Mouse (Mus musculus): ENCODE results near the gene Agtpbp1.

- TF ChIP-seq POLR2A (IDR thresholded peaks at IDR 0.05; ENCODE audit: control insufficient read depth in 1 of 2, insufficient read depth in 1 of 2, low read depth in 1 of 2, low read length in 2 of 2, poor library complexity in 1 of 2) (no peak), NELFE (IDR thresholded peaks at IDR 0.05; ENCODE audit: low read depth, low read length) (no peak), SIN3A (IDR thresholded peaks at IDR 0.05; ENCODE audit: low read length) (no peak), TAL1 (IDR thresholded peaks at IDR 0.05; ENCODE audit: low read length) (no peak), CTCF (IDR thresholded peaks at IDR 0.05 in 2 of 3, conservative IDR thresholded peaks at IDR 0.05 in 1 of 3; ENCODE audit: control insufficient read depth in 1 of 3, insufficient read depth in 1 of 3, low read depth in 2 of 3, low read length in 3 of 3, poor library complexity in 1 of 3, severe bottlenecking in 1 of 3) (no peak), EP300 (IDR thresholded peaks at IDR 0.05; ENCODE audit: low read depth in 1 of 2, low read length in 2 of 2) (no peak), KAT2A (conservative IDR thresholded peaks at IDR 0.05; ENCODE audit: low read depth, low read length) (no peak), CHD2 (IDR thresholded peaks at IDR 0.05; ENCODE audit: low read length) (no peak), MXI1 (IDR thresholded peaks at IDR 0.05; ENCODE audit: low read depth, low read length) (no peak), HCFC1 (IDR thresholded peaks at IDR 0.05; ENCODE audit: low read depth, low read length) (no peak), UBTF (IDR thresholded peaks at IDR 0.05; ENCODE audit: borderline replicate concordance, insufficient read depth, low read depth, low read length) (no peak), MAZ (IDR thresholded peaks at IDR 0.05; ENCODE audit: low read depth, low read length) (no peak), NRF1 (IDR thresholded peaks at IDR 0.05; ENCODE audit: insufficient read depth, low read depth, low read length, poor library complexity, severe bottlenecking) (no peak), RAD21 (IDR thresholded peaks at IDR 0.05; ENCODE audit: low read depth, low read length) (no peak)
Measured at GRCm38 (mm10) chr13:59552286-59552685, 32.7 kb downstream of the Agtpbp1 start.
